Mouse (Mus musculus) CD8-positive naive resting alpha-beta T cell, adult 57 days (primary cell): ENCODE data around the gene Arhgef15. TPM values are rescaled to one million over a fixed set of nuclear protein-coding genes. Genes with fewer than 3 reads are reported as not detected.

Experiments used
- total RNA-seq: library from RNA; stranded (reverse); gene quantifications from one replicate; pipeline ENCODE4 v1.2.4, GENCODE M21; 2023

Arhgef15 gene
- total RNA-seq, result not detected

GRCm38 (mm10) chr11:68957308-68957707, at the start of gene Arhgef15:
Arhgef15 (minus strand) TSS chr11:68957480.

DNA sequence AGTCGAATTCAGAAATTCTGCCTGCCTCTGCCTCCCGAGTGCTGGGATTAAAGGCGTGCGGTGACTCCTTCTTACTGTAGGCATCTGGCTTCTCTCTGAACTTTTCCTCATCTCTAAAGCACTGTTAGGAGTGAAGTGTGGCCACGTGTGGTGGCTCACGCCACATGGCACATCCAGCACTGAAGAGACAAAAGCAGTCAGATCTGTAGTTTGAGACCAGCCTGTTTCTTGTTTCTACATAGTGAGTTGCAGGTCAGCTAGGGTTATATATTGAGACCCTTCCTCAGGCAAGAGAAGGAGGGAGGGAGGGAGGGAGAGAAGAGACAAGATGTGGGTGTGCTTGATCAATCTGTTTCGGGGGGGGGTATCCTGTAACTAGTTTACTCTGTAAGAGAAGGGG, 17.8 kb upstream of the Arhgef15 start, which contains the start of gene Rangrf:
Gene Rangrf, minus strand, starts transcription at position 101 of the 400 bp plus-strand sequence.

DNA sequence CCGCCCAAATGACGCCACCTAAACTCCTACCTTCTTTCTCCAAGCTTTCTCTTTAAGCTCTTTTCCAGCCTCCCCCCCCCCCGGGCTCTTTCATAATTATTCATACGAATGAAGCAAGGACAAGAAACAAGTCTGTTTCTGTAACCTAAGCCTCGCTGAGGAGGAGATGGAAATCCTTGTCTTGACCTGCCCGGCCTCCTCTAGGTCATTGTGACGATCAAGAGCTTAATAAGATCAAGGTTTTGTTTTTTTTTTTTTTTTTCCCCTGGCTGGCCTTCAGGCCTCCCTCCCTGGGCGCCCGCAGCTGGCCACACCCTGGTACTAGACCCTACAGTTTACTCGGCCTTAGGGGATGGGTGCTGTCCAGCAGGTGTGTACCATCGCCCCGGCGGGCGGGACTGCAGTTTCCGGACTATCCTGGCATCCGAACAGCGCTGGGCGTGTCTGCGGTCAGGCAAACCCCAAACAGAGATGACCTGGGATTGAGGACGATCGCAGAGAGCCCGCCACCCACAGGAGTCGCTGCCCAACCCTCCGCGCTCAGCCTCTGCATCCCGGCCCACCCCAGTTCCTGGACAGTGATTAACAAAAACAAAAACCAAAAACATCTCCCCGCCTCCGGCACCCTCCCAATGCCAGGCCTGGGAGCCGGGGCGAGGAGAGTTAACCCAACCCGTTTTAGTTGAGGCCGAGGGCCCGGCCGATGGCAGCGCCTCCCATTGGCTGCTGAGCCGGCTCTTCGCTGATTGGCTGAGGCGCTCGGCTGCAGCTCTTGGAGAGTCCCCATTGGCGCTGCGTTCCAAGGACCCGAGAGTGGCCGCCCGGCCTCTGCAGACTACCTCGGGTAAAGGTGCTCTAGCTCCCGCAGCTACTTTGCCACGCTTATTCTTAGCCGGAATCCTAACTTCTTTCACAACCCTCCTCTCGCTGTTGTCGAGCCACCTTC, 10.3 kb upstream of the Arhgef15 start, which contains the start of gene Slc25a35:
Gene Slc25a35, plus strand, starts transcription at position 795 of the 946 bp plus-strand sequence.

GRCm38 (mm10) chr11:68926981-68927380, 30.3 kb downstream of the Arhgef15 start, which contains the start of gene Odf4:
Odf4 (minus strand) TSS chr11:68927081.

GRCm38 (mm10) chr11:68901351-68902046, 55.8 kb downstream of the Arhgef15 start, which contains the start of gene Rpl26:
Rpl26 (plus strand) TSS chr11:68901583.

Other genes with a start within 250 kb of the Arhgef15 start
- 74.7 TPM for gene Ndel1, start 85.6 kb downstream of the Arhgef15 start, total RNA-seq
- gene Rnf222, start 68.9 kb downstream of the Arhgef15 start, total RNA-seq, result not detected
- gene Rpl26, start 55.9 kb downstream of the Arhgef15 start, total RNA-seq, result 3,156 TPM
- not detected for gene Odf4, start 30.4 kb downstream of the Arhgef15 start, total RNA-seq
- gene Slc25a35, start 10.7 kb upstream of the Arhgef15 start, total RNA-seq, result 1.9 TPM
- 10.7 TPM for gene Rangrf, start 17.7 kb upstream of the Arhgef15 start, total RNA-seq
- 28.8 TPM for gene Pfas, start 51.0 kb upstream of the Arhgef15 start, total RNA-seq
- 22.0 TPM for gene Ctc1, start 58.4 kb upstream of the Arhgef15 start, total RNA-seq
- 1.1 TPM for gene Aurkb, start 88.2 kb upstream of the Arhgef15 start, total RNA-seq
- 10.6 TPM for gene Borcs6, start 102.2 kb upstream of the Arhgef15 start, total RNA-seq
- gene Tmem107, start 113.3 kb upstream of the Arhgef15 start, total RNA-seq, result 3.6 TPM
- gene Vamp2, start 131.0 kb upstream of the Arhgef15 start, total RNA-seq, result 328 TPM
- gene Per1, start 137.7 kb upstream of the Arhgef15 start, total RNA-seq, result 415 TPM
- gene Hes7, start 162.9 kb upstream of the Arhgef15 start, total RNA-seq, result not detected
- gene 9130213A22Rik, start 165.1 kb upstream of the Arhgef15 start, total RNA-seq, result not detected
- gene Aloxe3, start 168.4 kb upstream of the Arhgef15 start, total RNA-seq, result 0.40 TPM
- not detected for gene Alox12b, start 199.5 kb upstream of the Arhgef15 start, total RNA-seq
- not detected for gene Alox8, start 240.4 kb upstream of the Arhgef15 start, total RNA-seq